Mouse (Mus musculus) cerebellum, postnatal 36 days (tissue): ENCODE results near the gene Olfr294.

Experiments
- DNase-seq, 2 experiments: peaks; one replicate each; pipeline ENCODE4 v3.0.0; 2021 to 2022; ENCODE audit warnings: mixed read lengths in 2 of 2

Gene Olfr294

DNA sequence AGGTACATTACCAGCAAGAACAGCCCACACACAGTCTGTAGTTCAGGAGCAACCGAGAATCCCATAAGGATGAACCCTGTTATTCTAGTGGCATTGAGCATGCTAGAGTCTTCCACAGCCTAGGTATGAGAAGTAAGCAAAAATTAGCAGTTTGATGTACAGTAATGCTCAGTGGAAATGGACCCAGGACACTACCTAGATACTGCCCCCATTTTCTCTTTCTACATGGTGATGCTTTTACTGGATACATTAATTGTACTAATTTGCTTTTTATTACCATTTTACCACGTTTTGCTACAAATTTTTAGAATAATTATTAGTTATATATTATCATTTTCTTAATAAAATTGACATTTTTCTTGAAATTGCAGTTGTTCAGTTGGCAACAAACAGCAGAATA lies at the start of gene Olfr294:
Olfr294 (minus strand) TSS at position 101 of the 400 bp plus-strand sequence.
- DNase-seq: no peak

DNA sequence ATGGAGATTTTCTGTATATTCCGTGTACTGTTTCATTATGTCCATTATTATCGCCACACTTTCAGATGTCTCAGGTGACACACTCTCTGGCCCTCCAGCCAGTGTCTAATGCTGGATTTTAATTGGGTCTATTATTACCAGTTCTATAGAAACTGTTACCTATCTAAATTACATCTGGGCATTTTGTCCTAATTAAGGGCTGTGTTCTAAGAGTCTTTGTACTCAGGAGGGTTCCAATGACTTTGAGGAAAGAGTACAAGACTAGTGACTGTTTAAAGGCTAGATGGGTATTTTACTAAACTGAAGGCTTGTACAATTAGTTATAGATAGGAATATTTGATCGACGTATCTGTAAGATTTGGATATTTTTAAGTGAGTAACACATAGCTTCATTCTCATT lies 32.3 kb upstream of the Olfr294 start, which contains the start of gene Olfr293:
Olfr293 (plus strand) TSS at position 301 of the 400 bp plus-strand sequence.
- no peak for DNase-seq

DNA sequence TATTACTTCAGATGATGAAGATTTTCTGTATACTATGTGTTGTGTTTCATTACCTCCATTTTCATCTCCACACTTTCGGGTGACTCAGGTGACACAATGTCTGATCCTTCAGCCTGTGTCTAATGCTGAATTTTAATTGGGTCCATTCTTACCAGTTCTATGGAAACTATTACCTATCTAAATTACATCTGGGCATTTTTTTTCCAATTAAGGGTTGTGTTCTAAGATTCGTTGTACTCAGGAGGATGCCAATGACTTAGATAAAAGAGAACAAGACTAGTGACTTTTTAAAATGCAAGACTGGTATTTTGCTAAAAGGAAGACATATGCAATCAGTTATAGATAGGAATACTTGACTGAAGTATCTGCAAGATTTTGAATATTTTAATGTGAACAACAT lies 32.9 kb downstream of the Olfr294 start, which contains the start of gene Olfr295:
Olfr295 (plus strand) TSS at position 301 of the 400 bp plus-strand sequence.
- no peak for DNase-seq
